Mouse (Mus musculus) spleen, adult 2 months (tissue): Measurements from ENCODE around the gene Slc22a13.

Experiments
- CTCF ChIP-seq: fragments of 200-500 bp; IDR thresholded peaks from 2 replicates; pipeline ENCODE4 v1.5.1; 2011; ENCODE audit warnings: mild to moderate bottlenecking, inconsistent platforms; ENCODE audit not compliant: insufficient read depth, insufficient read length, insufficient replicate concordance; ENCODE audit errors: extremely low read depth
- POLR2A ChIP-seq: fragments of 200-500 bp; IDR thresholded peaks from 2 replicates; pipeline ENCODE4 v1.6.1; 2011; ENCODE audit warnings: low read depth, low read length, inconsistent platforms

DNA sequence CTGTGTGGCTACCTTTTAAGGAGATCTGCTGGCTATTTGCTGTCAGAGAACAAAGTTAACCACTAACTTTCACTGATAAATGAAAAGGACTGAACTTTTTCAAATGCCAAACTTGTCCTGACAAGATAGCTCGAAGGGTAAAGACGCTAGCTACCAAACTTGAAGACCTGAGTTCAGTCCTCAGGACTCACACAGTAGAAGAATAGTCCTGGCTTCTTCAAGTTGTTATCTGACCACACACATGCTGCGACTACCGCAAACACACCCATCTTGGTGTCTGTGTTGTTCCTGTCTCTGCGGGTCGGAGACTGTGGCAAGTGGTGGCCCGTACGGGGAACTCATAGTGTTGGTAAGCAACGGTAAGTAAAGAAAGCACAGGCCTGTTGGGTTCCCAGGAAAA lies 5.3 kb downstream of the Slc22a13 start:
- TF ChIP-seq POLR2A (no peak), CTCF (no peak)
